Mouse (Mus musculus): ENCODE measurements around the gene Rab40c. TPM values are rescaled to one million over a fixed set of nuclear protein-coding genes. Genes with fewer than 3 reads are reported as not detected.

Rab40c gene
- total and polyA plus RNA-seq, 3 experiments: 15.2 to 20.5 (median 17.6) TPM

DNA sequence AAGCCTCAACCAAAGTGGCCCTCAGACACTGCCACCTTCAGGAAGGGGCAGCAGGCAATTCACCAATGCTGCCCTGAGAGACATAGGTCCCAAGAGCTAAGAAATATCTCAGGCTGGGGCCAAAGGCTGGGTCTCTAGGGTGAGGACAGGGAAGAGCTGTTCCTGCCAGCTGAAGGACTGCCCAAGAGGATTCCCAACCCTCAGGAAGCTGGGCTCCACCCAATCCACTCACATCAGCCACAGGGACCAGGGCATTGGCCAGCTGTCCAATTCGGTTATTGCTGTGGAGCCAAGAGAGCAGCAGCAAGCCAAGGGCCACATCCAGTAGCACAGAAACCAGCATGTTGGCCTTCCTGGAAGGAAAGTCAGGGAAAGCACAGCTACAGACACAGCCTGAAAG lies 15.0 kb upstream of the Rab40c start:
- Histone ChIP-seq H3K36me3 (ENCODE audit: control insufficient read depth, insufficient read depth, low read length) (no peaks in the 10 kb centered on the region), H3K4me3 (no peak overlapping the region), H3K9ac (ENCODE audit: low read depth, low read length) (no peak overlapping the region), H3K27ac (no peak overlapping the region), H3K79me2 (replicated peaks; ENCODE audit: control insufficient read depth, insufficient read depth, low read length) (no peaks in the 10 kb centered on the region), H3K4me1 (ENCODE audit: control insufficient read depth, insufficient read depth, low read length) (no peaks in the 10 kb centered on the region), H3K27me3 (ENCODE audit: control insufficient read depth, insufficient read depth, low read length) (no peaks in the 10 kb centered on the region)
- TF ChIP-seq EP300 (IDR thresholded peaks at IDR 0.05; ENCODE audit: insufficient read depth, low read depth, low read length) (no peak), CTCF (IDR thresholded peaks at IDR 0.05) (no peak)
- intact Hi-C loops (cut with DNase I): no loop called here
- DNase-seq: peak in 1 of 2 experiments; percentile 26
- WGBS: 45% methylated on average over 1 of the region's 1 CpGs

DNA sequence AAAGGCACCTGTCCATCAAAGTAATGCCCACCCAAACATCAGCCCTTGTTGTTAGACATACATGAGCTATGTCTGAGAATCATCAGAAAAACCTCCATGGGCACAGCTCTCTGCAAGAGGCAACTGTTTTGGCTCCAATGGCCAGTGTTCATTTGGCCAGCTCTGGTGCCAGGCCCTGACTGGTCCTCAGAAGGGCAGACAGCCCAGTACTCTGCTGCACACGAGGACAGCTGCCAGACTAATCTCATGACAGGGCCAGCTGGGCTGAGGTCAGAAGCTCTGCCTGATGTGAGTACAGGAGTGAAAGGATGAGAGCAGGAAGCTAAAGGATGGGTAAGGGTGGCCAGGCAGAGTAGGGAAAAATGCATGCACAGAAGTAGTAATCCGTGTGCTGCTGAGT lies 5.8 kb upstream of the Rab40c start:
- 58% methylated on average over 2 of the region's 2 CpGs for WGBS
- no peaks in the 10 kb centered on the region for H3K36me3 ChIP-seq (ENCODE audit: control insufficient read depth, insufficient read depth, low read length)
- TF ChIP-seq EP300 (IDR thresholded peaks at IDR 0.05; ENCODE audit: insufficient read depth, low read depth, low read length) (peak; percentile 90), CTCF (IDR thresholded peaks at IDR 0.05) (no peak)
- no peaks in the 10 kb centered on the region for H3K4me1 ChIP-seq (ENCODE audit: control insufficient read depth, insufficient read depth, low read length)
- no peaks in the 10 kb centered on the region for H3K27me3 ChIP-seq (ENCODE audit: control insufficient read depth, insufficient read depth, low read length)
- H3K9ac ChIP-seq (ENCODE audit: low read depth, low read length): no peak overlapping the region
- H3K79me2 ChIP-seq (replicated peaks; ENCODE audit: control insufficient read depth, insufficient read depth, low read length): no peaks in the 10 kb centered on the region
- intact Hi-C loops (cut with DNase I): no loop called here
- no peak overlapping the region for H3K4me3 ChIP-seq
- peak overlapping the region; percentile 5; the same call in 1 of the 2 replicates for H3K27ac ChIP-seq
- peak; percentile 54 to 77 for DNase-seq

DNA sequence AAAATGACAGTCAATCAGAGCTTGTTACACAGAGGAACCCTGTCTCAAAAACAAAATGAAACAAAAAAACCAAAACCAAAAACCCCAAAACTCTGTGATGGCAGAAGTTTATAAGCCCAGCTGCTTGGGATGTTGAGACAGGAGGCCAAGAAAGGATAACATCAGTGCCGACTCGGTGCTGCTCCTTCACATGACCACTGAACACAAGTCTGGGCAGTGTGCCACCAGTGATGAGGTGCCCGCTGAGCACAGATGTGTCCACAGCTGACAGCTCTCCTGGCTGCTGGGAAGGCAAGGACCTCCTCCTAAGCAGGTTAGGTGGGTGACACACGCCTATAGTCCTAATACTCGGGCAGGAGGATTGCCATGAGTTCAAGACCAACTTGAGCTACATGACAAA lies 2.6 kb upstream of the Rab40c start:
- no peak overlapping the region for H3K9ac ChIP-seq (ENCODE audit: low read depth, low read length)
- no peak overlapping the region for H3K4me3 ChIP-seq
- peak in 1 of 2 experiments; percentile 28 for DNase-seq
- intact Hi-C loops (cut with DNase I): no loop called here
- no peak for TF ChIP-seq POLR2A (IDR thresholded peaks at IDR 0.05; ENCODE audit: insufficient read depth, low read depth, low read length)
- no peak overlapping the region for H3K27ac ChIP-seq
- 58% methylated on average over 5 of the region's 5 CpGs for WGBS
- H3K27me3 ChIP-seq (ENCODE audit: control insufficient read depth, insufficient read depth, low read length): no peaks in the 10 kb centered on the region
- H3K36me3 ChIP-seq (ENCODE audit: control insufficient read depth, insufficient read depth, low read length): no peaks in the 10 kb centered on the region
- H3K79me2 ChIP-seq (replicated peaks; ENCODE audit: control insufficient read depth, insufficient read depth, low read length): peaks cover 10% of the 10 kb centered on the region
- H3K4me1 ChIP-seq (ENCODE audit: control insufficient read depth, insufficient read depth, low read length): peaks cover 8% of the 10 kb centered on the region

DNA sequence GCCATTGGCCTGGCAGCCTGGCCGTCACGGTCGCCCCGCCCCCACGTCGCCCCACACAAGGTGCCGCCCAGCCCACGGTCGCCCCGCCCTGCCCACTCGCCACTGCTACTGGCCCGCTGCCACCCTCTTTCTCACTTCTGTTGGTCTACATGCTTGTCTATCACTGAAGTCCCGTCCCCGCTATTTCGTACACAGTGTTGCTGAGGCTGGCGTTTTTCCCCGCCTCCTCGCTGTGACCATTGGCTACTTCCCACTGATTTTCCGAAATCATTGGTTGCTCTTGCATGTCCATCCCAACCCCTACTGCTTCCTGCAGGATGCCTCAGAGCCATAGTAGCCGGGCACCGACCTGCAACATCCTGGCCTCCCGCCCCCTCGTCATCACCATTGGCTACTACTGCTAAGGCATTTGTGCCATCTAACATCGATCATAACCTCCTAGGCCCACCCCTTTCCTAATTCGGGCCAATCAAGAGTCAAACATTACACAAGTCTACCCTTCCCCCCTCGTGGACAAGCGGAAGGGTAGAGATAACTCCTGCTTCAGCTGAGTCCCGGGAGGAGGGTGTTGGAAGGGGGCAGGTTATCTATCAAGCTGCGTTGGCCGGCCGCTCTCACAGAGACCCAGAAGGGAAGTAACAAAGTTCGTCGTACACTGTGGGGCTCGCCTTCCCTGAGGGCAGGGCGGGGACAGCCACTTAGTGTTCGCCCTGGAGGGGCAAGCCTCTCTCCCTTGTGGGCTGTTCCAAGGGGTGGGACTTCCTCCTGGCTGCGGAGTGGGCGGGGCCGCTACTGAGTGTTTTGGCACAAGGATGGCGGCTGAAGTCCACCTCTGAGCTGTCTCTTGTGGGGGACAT lies 487 bp upstream of the Rab40c start:
- Histone ChIP-seq H3K27ac (peak overlapping the region; percentile 98), H3K9ac (ENCODE audit: low read depth, low read length) (peak overlapping the region; percentile 69), H3K4me3 (peak overlapping the region; percentile 72), H3K79me2 (replicated peaks; ENCODE audit: control insufficient read depth, insufficient read depth, low read length) (peaks cover 10% of the 10 kb centered on the region), H3K27me3 (ENCODE audit: control insufficient read depth, insufficient read depth, low read length) (no peaks in the 10 kb centered on the region), H3K36me3 (ENCODE audit: control insufficient read depth, insufficient read depth, low read length) (no peaks in the 10 kb centered on the region), H3K4me1 (ENCODE audit: control insufficient read depth, insufficient read depth, low read length) (peaks cover 8% of the 10 kb centered on the region)
- WGBS: 1% methylated on average over 40 of the region's 40 CpGs
- peak; percentile 42; the same call in 1 of the 2 replicates for TF ChIP-seq EP300 (IDR thresholded peaks at IDR 0.05; ENCODE audit: insufficient read depth, low read depth, low read length)
- no peak for TF ChIP-seq CTCF (IDR thresholded peaks at IDR 0.05)
- peak; percentile 85 for TF ChIP-seq POLR2A (IDR thresholded peaks at IDR 0.05; ENCODE audit: insufficient read depth, low read depth, low read length)
- peak; percentile 100 for DNase-seq
- intact Hi-C loops (cut with DNase I): loop anchor here (2.0 kb wide), 2 partner anchors 21 to 25 kb away; no protein-coding TSS in a partner anchor

DNA sequence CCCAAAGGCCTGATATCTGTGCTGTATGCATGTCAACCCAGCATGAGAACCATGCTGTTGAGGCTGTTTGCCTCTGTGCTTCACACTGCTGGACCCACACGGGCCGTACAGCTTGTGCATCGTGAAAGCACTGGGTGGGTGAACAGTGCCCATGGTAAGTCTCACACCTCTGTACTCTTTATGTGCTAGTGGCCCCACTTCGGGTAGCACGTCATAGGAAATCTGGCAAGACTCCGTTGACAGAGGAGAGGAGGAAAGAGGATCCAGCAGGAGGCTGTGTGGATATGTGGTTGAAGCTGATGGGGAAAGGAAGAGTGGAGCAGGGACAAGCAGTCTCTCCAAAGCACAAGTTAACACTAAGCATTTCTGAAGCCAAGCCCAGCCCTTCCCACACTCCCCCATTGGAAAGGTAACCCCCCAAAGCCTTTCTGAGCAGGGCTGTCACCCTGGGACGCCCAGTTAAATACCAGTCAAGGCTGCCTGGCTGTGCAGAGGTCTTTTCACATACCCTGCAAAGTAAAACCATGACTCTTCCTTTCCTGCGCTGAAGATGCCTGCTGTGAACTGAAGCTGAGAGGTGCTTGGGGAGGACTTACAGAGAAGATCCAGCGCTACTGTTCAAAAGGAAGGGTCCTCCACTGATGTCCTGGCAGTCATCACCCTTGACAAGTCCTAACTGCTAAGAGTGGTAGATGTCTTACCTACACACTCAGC lies 1.3 kb downstream of the Rab40c start:
- H3K27me3 ChIP-seq (ENCODE audit: control insufficient read depth, insufficient read depth, low read length): no peaks in the 10 kb centered on the region
- H3K4me3 ChIP-seq: peak overlapping the region; percentile 68
- H3K36me3 ChIP-seq (ENCODE audit: control insufficient read depth, insufficient read depth, low read length): no peaks in the 10 kb centered on the region
- TF ChIP-seq CTCF (IDR thresholded peaks at IDR 0.05) (no peak), EP300 (IDR thresholded peaks at IDR 0.05; ENCODE audit: insufficient read depth, low read depth, low read length) (no peak), POLR2A (IDR thresholded peaks at IDR 0.05; ENCODE audit: insufficient read depth, low read depth, low read length) (no peak)
- H3K27ac ChIP-seq: no peak overlapping the region
- H3K79me2 ChIP-seq (replicated peaks; ENCODE audit: control insufficient read depth, insufficient read depth, low read length): peaks cover 10% of the 10 kb centered on the region
- peaks cover 19% of the 10 kb centered on the region for H3K4me1 ChIP-seq (ENCODE audit: control insufficient read depth, insufficient read depth, low read length)
- DNase-seq: no peak
- H3K9ac ChIP-seq (ENCODE audit: low read depth, low read length): peak overlapping the region; percentile 91
- 68% methylated on average over 9 of the region's 9 CpGs for WGBS
- intact Hi-C loops (cut with DNase I): loop anchor here (2.0 kb wide), 1 partner anchor 23 kb away; no protein-coding TSS in a partner anchor
